Mouse (Mus musculus) ES-Bruce4 (cell line): ENCODE measurements around the gene Epha3. TPM values are rescaled to one million over a fixed set of nuclear protein-coding genes. Genes with fewer than 3 reads are reported as not detected.

Source experiments
- H3K27ac ChIP-seq: 2 replicates; pipeline ENCODE4 v1.5.1; 2012; ENCODE audit warnings: low read length, inconsistent platforms; ENCODE audit not compliant: insufficient read depth
- H3K27me3 ChIP-seq: 2 replicates; pipeline ENCODE4 v1.6.1; 2012; ENCODE audit warnings: mild to moderate bottlenecking, low read length, inconsistent platforms; ENCODE audit not compliant: control insufficient read depth, poor library complexity, insufficient read depth, severe bottlenecking
- H3K36me3 ChIP-seq: 2 replicates; pipeline ENCODE4 v1.6.1; 2012; ENCODE audit warnings: inconsistent platforms, mild to moderate bottlenecking, low read length, moderate library complexity; ENCODE audit not compliant: control insufficient read depth, poor library complexity, insufficient read depth, severe bottlenecking
- H3K4me1 ChIP-seq: one replicate; pipeline ENCODE4 v1.8.1; 2011; ENCODE audit warnings: low read length; ENCODE audit not compliant: control insufficient read depth, insufficient read depth
- H3K4me3 ChIP-seq: 2 replicates; pipeline ENCODE4 v1.5.1; 2011; ENCODE audit warnings: low read depth, mild to moderate bottlenecking, low read length
- H3K9ac ChIP-seq: 2 replicates; pipeline ENCODE4 v1.6.1; 2012; ENCODE audit warnings: low read depth, mild to moderate bottlenecking, inconsistent platforms; ENCODE audit not compliant: poor library complexity, severe bottlenecking
- H3K9me3 ChIP-seq: replicated peaks from 2 replicates; pipeline ENCODE4 v1.6.1; 2012; ENCODE audit warnings: mild to moderate bottlenecking, low read length, inconsistent platforms; ENCODE audit not compliant: control insufficient read depth, poor library complexity, insufficient read depth, severe bottlenecking
- CTCF ChIP-seq: IDR thresholded peaks from one replicate; pipeline ENCODE4 v1.8.1; 2011; ENCODE audit warnings: low read depth, low read length
- EP300 ChIP-seq: IDR thresholded peaks from 2 replicates; pipeline ENCODE4 v1.6.1; 2011; ENCODE audit warnings: low read depth, low read length; ENCODE audit not compliant: insufficient read depth
- POLR2A ChIP-seq: IDR thresholded peaks from one replicate; pipeline ENCODE4 v1.8.1; 2011; ENCODE audit warnings: low read length; ENCODE audit not compliant: insufficient read depth
- polyA plus RNA-seq: library from polyadenylated mRNA; stranded (reverse); fragments of >200 nt; gene quantifications from 2 replicates; pipeline ENCODE4 v1.2.4, GENCODE M21; 2011; ENCODE audit warnings: low read depth; ENCODE audit not compliant: missing spikeins, insufficient read depth, insufficient read length

Epha3 gene
- polyA plus RNA-seq, 1 experiment: 0.40 TPM

DNA sequence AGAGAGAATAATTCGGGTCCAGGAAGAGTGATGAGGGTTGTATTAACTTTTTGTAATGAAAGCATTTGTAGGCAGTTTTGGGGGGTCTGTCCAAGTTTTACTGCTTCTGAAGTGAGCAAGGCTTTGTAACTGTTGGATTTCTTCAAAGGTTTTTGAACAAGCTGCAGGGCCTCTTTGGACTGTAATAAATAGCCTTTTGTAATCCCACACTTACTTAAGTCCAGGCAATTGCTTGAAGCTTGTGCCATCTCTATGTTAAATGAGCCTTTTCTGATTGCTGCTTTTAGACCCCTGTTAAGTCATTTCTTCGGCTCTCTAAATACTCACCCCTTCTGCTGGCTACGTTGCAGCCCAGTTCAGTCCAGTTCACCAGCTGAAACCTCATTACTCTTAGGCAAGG lies 248.6 kb downstream of the Epha3 start:
- Histone ChIP-seq H3K36me3 (no peaks in the 10 kb centered on the region), H3K4me3 (no peak overlapping the region), H3K9me3 (no peaks in the 10 kb centered on the region), H3K27ac (no peak overlapping the region), H3K9ac (no peak overlapping the region), H3K4me1 (no peaks in the 10 kb centered on the region), H3K27me3 (no peaks in the 10 kb centered on the region)
- TF ChIP-seq CTCF (no peak), POLR2A (no peak), EP300 (no peak)

GRCm38 (mm10) chr16:63613006-63613405 lies 251.0 kb downstream of the Epha3 start:
- TF ChIP-seq EP300 (no peak), POLR2A (no peak), CTCF (no peak)
- Histone ChIP-seq H3K27me3 (no peaks in the 10 kb centered on the region), H3K9ac (no peak overlapping the region), H3K9me3 (no peaks in the 10 kb centered on the region), H3K36me3 (no peaks in the 10 kb centered on the region), H3K4me1 (no peaks in the 10 kb centered on the region), H3K4me3 (no peak overlapping the region), H3K27ac (no peak overlapping the region)

DNA sequence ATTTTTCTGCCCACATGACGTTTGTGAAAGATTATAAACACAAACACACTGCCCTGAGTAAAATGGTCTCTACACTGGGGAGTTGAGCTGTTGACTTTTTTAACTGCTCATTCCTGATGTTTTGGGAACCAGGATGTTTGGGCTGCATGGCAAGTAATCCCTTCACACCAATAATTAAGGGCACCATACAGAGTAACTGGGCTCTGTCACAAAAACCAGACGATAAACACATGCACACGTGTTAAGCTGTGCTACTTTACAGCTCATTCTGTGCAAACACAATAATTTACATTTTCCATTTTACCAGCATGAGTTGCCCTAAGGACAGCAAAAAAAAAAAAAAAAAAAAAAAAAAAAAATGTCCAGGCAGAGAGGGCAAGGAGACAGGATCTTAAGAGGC lies 263.7 kb downstream of the Epha3 start:
- no peak overlapping the region for H3K9ac ChIP-seq
- TF ChIP-seq EP300 (no peak), CTCF (no peak), POLR2A (no peak)
- no peaks in the 10 kb centered on the region for H3K9me3 ChIP-seq
- H3K4me1 ChIP-seq: no peaks in the 10 kb centered on the region
- no peak overlapping the region for H3K4me3 ChIP-seq
- no peaks in the 10 kb centered on the region; the same call in 1 of the 2 replicates for H3K27me3 ChIP-seq
- no peak overlapping the region for H3K27ac ChIP-seq
- H3K36me3 ChIP-seq: no peaks in the 10 kb centered on the region

- Histone ChIP-seq H3K4me1 (no peaks in the 10 kb centered on the region), H3K36me3 (no peaks in the 10 kb centered on the region), H3K27me3 (no peaks in the 10 kb centered on the region), H3K9ac (no peak overlapping the region), H3K27ac (no peak overlapping the region), H3K4me3 (no peak overlapping the region), H3K9me3 (no peaks in the 10 kb centered on the region)
- TF ChIP-seq POLR2A: no peak
- no peak for TF ChIP-seq EP300
Observed at GRCm38 (mm10) chr16:63594656-63595055, 269.3 kb downstream of the Epha3 start.

DNA sequence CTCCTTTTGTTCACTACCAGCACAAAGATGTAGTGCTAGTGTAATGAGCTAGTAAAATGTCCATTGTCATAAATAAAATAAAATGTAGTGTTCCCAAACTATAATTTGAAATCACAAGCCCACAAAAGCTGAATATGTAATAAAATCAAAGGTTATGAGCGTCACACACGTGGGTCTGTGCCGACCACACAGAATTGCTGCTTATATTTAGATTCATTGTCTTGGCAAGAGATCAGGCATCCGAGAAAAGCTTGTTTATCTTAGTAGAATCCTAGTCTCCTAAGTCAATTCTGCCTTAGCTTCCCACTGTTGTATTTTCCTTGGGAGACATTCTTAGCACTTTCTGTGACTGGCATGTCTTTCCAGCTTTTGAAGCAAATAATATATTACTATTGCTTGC lies 294.2 kb downstream of the Epha3 start:
- no peak for TF ChIP-seq POLR2A
- no peak for TF ChIP-seq CTCF
- no peak for TF ChIP-seq EP300
- no peaks in the 10 kb centered on the region for H3K4me1 ChIP-seq
- no peaks in the 10 kb centered on the region for H3K9me3 ChIP-seq
- no peak overlapping the region for H3K4me3 ChIP-seq
- no peaks in the 10 kb centered on the region for H3K36me3 ChIP-seq
- no peak overlapping the region for H3K27ac ChIP-seq
- H3K9ac ChIP-seq: no peak overlapping the region
- H3K27me3 ChIP-seq: no peaks in the 10 kb centered on the region

DNA sequence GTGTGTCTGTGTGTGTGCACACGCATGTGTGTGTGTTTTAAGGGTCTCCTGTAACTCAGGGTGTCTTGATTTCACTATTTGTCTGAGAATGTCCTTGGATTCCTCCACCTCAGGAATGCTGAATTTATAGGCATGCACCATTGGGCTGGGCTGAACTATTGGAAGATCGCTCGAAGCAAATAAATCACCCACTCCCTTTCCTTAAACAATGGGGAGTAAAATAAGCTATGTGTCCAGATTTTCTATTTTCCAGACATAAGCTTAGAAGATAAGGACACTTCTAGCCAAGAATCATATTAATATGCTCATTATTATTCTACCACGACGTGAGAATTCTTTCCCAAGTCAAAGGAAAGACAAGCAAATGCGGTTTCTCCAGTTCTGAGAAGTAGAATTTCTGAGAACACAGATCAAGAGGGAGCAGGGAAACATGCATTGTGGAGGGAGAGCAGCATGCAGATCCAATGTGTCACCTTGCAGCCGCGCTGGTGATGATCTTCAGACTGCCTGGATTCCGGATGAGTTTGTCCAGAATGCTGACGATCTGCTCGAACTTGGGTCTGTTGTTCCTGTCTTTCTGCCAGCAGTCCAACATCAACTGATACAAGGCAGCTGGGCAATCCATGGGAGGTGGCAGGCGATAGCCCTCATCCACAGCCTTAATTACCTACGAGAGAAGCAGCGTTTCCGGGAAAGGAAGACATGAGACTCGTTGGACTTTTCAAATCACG lies 297.7 kb downstream of the Epha3 start:
- Histone ChIP-seq H3K4me1 (no peaks in the 10 kb centered on the region), H3K9me3 (no peaks in the 10 kb centered on the region), H3K4me3 (no peak overlapping the region), H3K27ac (no peak overlapping the region), H3K36me3 (no peaks in the 10 kb centered on the region), H3K27me3 (no peaks in the 10 kb centered on the region), H3K9ac (no peak overlapping the region)
- TF ChIP-seq EP300 (no peak), POLR2A (no peak), CTCF (no peak)
